Mouse (Mus musculus) heart, embryonic 10.5 days (tissue): ENCODE measurements around the gene Hpn. TPM values are rescaled to one million over a fixed set of nuclear protein-coding genes. Genes with fewer than 3 reads are reported as not detected.

ENCODE experiments used
- DNase-seq: peaks from one replicate; pipeline ENCODE4 v3.0.0-alpha.2; 2017; ENCODE audit warnings: low spot score
- H3K27ac ChIP-seq: fragments of 300-500 bp; sonication (generic); 2 replicates; pipeline ENCODE4 v1.5.1; 2016; ENCODE audit warnings: mild to moderate bottlenecking
- H3K27me3 ChIP-seq: fragments of 300-500 bp; sonication (generic); 2 replicates; pipeline ENCODE4 v1.6.1; 2016; ENCODE audit warnings: mild to moderate bottlenecking; ENCODE audit not compliant: poor library complexity, insufficient read depth, severe bottlenecking
- H3K36me3 ChIP-seq: fragments of 300-500 bp; sonication (generic); 2 replicates; pipeline ENCODE4 v1.6.1; 2016; ENCODE audit warnings: mild to moderate bottlenecking, moderate library complexity
- H3K4me1 ChIP-seq: fragments of 300-500 bp; sonication (generic); 2 replicates; pipeline ENCODE4 v1.6.1; 2016; ENCODE audit warnings: mild to moderate bottlenecking
- H3K4me3 ChIP-seq: fragments of 300-500 bp; sonication (generic); 2 replicates; pipeline ENCODE4 v1.5.1; 2016; ENCODE audit warnings: mild to moderate bottlenecking, moderate library complexity
- H3K9me3 ChIP-seq: fragments of 300-500 bp; sonication (generic); 2 replicates; pipeline ENCODE4 v1.6.1; 2016; ENCODE audit warnings: mild to moderate bottlenecking, moderate library complexity
- WGBS: fragments of 180-500 bp; shearing (Covaris S2); methylation state at CpG from one replicate; pipeline ENCODE4 v1.1.7; 2016; 5-methylcytosine and 5-hydroxymethylcytosine counted together
- polyA plus RNA-seq: library from polyadenylated mRNA; unstranded; fragments of >200 nt; fragmentation: Nextera tagmentation; extraction: Ambion mirVana; gene quantifications from 2 replicates; pipeline ENCODE4 v1.2.1, GENCODE M21; 2016

The Hpn gene
- polyA plus RNA-seq, 1 experiment from 2014 or later, result 15.0 TPM

DNA sequence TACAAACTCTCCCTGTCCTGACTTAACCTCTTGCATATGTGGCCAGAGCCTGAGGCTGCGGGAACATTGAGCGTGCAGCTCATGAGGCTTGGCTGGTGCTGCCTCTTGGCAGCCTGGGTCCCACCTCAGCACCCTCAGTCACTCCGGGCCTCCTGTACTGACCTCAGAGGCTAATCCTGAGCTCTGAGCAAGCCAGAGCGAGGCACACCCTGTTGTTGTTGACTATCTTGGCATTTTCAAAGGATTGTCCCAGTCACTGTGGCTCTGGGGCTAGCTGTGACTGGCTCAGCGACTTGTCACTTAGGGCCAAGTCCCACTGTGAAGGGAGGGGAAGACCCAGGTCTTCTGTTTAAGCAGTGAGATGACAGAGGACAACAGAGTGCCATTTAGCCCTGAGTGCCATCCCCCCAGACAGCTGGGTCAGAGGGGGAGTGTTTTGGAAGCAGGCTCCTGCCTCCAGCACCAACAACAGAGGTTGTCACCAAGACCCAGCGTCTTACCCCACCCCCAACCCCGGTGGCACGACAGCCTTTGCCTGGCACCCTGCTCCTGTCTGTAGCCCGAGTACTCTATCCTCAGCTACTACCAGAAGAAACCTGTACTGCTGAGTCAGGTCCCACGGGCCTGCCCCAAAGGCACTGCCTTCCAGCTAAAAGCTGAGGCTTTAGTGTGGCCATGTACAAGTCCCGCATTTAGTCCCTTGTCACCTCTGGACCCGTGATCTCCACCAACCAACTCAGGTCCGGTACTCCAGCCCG, 32.1 kb downstream of the Hpn start:
- WGBS, result 56% methylated on average over 14 of the region's 14 CpGs
- Histone ChIP-seq H3K4me3 (no peak overlapping the region), H3K36me3 (no peaks in the 10 kb centered on the region), H3K4me1 (peaks cover 19% of the 10 kb centered on the region; the same call in 1 of the 2 replicates), H3K9me3 (no peaks in the 10 kb centered on the region), H3K27me3 (no peaks in the 10 kb centered on the region), H3K27ac (peak overlapping the region; percentile 8; the same call in 1 of the 2 replicates)
- no peak for DNase-seq

DNA sequence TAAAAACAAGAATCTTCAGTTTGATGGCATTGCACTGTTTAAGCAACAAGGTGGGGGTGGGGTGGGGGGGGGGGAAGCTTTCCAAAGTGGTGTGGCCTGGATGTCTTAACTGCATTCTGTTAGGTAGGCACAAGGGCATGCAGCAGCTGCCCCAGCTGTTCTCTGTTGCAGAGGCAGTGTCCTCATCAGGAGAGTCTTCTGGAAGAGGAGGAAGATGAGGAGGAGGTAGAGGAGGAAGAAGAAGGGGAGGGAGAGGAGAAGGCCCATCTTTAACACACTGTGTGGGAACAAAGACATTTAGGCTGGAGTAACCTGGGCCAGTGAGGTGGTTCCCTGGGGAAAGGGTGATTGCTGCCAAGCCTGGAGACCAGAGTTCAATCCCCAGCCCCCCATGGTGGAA, 33.0 kb downstream of the Hpn start:
- H3K4me3 ChIP-seq, result no peak overlapping the region
- peaks cover 11% of the 10 kb centered on the region; the same call in 1 of the 2 replicates for H3K4me1 ChIP-seq
- DNase-seq, result no peak
- no peak overlapping the region for H3K27ac ChIP-seq
- no peaks in the 10 kb centered on the region for H3K9me3 ChIP-seq
- 0 out of 2 replicates have a peak, but pooled peaks cover 4% of the 10 kb centered on the region for H3K27me3 ChIP-seq
- no peaks in the 10 kb centered on the region for H3K36me3 ChIP-seq

DNA sequence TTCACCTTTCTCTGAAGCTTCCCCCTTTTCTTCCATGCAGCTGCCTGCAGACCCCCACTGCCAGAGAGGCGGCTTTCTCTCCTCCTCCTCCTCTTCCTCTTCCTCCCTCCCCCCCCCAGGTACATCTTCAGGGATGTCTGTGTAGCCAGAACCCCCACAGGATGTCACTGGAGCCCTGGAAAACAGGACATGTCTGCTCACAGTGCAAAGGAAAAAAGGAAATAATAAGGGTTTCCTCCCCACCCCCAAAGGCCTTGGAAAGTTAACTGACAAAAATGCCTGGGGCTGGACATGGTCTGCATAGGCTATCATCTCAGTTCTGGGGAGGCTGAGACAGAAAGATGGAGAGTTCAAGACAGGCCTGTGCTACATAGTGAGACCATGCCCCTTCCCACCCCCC, 34.0 kb downstream of the Hpn start:
- peaks cover 11% of the 10 kb centered on the region; the same call in 1 of the 2 replicates for H3K4me1 ChIP-seq
- no peak for DNase-seq
- WGBS, result 62% methylated on average over 1 of the region's 1 CpGs
- no peak overlapping the region for H3K27ac ChIP-seq
- peaks cover 4% of the 10 kb centered on the region; the same call in 1 of the 2 replicates for H3K27me3 ChIP-seq
- H3K36me3 ChIP-seq, result no peaks in the 10 kb centered on the region
- H3K9me3 ChIP-seq, result no peaks in the 10 kb centered on the region
- no peak overlapping the region for H3K4me3 ChIP-seq

DNA sequence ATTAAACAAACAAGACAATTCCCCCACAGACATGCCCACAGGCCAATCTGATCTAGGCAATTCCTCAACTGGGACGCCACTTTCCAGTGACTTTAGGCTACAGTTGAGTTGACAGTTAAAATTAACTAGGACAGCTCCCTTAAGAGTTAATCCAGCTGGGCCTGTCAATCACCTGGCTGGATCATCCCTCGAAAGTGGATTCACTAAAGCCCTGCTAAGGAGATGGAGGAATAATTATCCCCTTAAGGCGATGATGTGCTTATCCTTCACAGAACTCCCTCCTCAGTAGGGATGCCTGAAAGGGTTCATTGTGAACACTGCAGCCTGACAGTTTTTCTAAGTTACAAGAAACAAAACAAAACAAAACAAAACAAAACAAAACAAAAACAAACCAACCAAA, 34.5 kb downstream of the Hpn start:
- 59% methylated on average over 3 of the region's 3 CpGs for WGBS
- no peak for DNase-seq
- no peak overlapping the region for H3K4me3 ChIP-seq
- H3K27ac ChIP-seq, result no peak overlapping the region
- peaks cover 4% of the 10 kb centered on the region; the same call in 1 of the 2 replicates for H3K27me3 ChIP-seq
- H3K4me1 ChIP-seq, result peaks cover 11% of the 10 kb centered on the region; the same call in 1 of the 2 replicates
- H3K9me3 ChIP-seq, result no peaks in the 10 kb centered on the region
- H3K36me3 ChIP-seq, result no peaks in the 10 kb centered on the region

DNA sequence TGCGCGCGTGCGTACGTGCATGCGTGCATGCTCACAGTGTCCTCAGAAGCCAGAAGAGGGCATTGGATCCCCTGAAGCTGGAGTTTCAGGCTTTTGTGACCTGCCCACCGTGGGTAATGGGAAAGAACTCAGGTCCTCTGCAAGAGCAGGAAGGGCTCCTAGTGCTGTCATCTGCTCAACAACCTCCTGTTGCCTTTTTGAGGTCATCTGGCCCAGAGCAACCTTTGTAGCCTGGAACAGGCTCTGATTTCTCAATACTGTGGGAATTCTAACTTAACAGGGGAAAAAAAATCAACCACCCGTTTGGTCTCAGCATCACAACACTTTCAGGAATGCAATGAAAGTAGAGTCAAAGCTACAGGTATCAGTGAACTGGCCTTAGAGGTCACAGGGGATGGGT, 35.4 kb downstream of the Hpn start:
- DNase-seq, result no peak
- H3K27ac ChIP-seq, result no peak overlapping the region
- no peak overlapping the region for H3K4me3 ChIP-seq
- H3K27me3 ChIP-seq, result peaks cover 4% of the 10 kb centered on the region; the same call in 1 of the 2 replicates
- no peaks in the 10 kb centered on the region for H3K9me3 ChIP-seq
- WGBS, result 86% methylated on average over 8 of the region's 8 CpGs
- peaks cover 5% of the 10 kb centered on the region; the same call in 1 of the 2 replicates for H3K4me1 ChIP-seq
- no peaks in the 10 kb centered on the region for H3K36me3 ChIP-seq

DNA sequence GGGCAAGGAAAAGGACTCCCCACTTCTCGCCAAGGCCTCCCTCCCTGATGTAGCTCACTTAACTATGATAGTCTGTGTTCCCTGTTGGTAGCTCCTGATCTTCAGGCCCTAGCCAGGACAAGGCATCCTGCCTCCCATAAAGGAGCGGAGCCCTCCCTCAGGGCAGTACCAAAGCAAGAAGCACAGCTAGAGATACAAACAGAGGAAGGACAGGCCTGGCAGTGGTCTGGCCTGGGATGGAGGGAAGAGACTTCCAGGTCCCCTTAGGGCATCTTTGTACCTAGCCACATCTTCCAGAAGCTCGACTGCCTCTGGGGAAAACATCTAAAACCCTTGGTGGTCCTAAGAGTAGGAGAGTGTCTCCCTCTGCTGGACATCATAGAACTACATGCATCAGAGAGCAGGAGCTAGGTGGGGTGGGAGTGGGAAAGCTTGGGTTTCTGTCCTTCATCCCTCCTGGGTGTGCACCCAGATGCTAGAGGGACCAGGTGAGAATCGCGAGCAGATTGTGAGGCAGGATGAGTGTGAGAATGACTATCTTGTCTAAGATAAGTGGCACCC, 37.1 kb downstream of the Hpn start:
- Histone ChIP-seq H3K4me1 (0 out of 2 replicates have a peak, but pooled peaks cover 4% of the 10 kb centered on the region), H3K9me3 (no peaks in the 10 kb centered on the region), H3K27me3 (peaks cover 4% of the 10 kb centered on the region; the same call in 1 of the 2 replicates), H3K36me3 (no peaks in the 10 kb centered on the region), H3K27ac (no peak overlapping the region), H3K4me3 (no peak overlapping the region)
- whole genome bisulfite sequencing, result 33% methylated on average over 5 of the region's 5 CpGs
- DNase-seq, result no peak

DNA sequence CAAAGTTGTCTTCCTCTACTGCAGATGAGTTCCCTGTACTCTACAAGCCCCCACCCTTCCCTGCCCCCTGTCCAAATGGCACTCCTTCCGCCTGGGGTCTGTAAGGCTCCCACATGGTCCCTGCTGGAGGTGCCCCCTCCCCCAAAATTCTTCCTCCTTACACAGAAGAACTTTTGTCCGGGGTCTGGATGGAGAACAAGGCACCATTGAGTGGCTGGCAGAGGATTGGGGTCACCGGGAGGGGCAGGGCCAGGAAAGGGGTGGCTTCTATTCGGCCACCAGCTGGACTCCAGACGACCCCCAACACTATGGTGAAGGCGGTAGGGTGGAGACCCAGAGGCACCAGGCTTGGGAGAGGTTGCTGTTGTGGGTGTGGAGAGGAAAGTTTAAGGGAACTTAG, 37.6 kb downstream of the Hpn start:
- 59% methylated on average over 6 of the region's 6 CpGs for WGBS
- H3K36me3 ChIP-seq, result no peaks in the 10 kb centered on the region
- no peaks in the 10 kb centered on the region for H3K9me3 ChIP-seq

DNA sequence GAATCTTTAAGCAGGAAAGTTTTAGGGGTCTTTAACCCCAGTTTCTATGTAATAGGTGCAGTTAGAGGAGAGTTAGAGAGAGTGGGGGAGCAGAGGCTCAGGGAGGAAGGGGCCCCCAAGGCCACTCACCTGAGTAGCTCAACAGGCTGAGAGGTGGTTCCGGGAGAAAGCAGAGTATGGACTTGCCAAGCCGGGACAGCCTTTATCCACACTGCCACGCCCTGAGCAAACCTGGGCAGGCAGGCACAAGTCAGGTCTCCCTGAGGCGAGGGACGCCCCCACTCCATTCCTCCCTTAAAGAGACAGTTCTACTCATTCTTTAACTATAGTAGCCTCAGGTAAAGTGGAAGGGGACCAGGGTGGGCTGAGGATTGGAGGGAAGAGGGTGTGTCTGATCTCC, 38.6 kb downstream of the Hpn start, which contains the start of gene Fxyd3:
Fxyd3 (minus strand) TSS at position 213 of the 400 bp plus-strand sequence.
- no peak within 1 kb of the TSS for H3K27ac ChIP-seq
- no peak for DNase-seq
- no peaks in the 10 kb centered on the region for H3K36me3 ChIP-seq
- H3K27me3 ChIP-seq, result peaks cover 4% of the 10 kb centered on the region; the same call in 1 of the 2 replicates
- no peaks in the 10 kb centered on the region for H3K9me3 ChIP-seq
- 0 out of 2 replicates have a peak, but pooled peaks cover 3% of the 10 kb centered on the region for H3K4me1 ChIP-seq
- WGBS, result 44% methylated on average over 5 of the region's 5 CpGs
- H3K4me3 ChIP-seq, result no peak within 1 kb of the TSS

More for the DNA sequence above, 37.6 kb downstream of the Hpn start:
- H3K27me3 ChIP-seq, result peaks cover 4% of the 10 kb centered on the region; the same call in 1 of the 2 replicates
- DNase-seq, result no peak
- H3K4me1 ChIP-seq, result 0 out of 2 replicates have a peak, but pooled peaks cover under 1% of the 10 kb centered on the region
- no peak overlapping the region for H3K4me3 ChIP-seq
- H3K27ac ChIP-seq, result no peak overlapping the region

DNA sequence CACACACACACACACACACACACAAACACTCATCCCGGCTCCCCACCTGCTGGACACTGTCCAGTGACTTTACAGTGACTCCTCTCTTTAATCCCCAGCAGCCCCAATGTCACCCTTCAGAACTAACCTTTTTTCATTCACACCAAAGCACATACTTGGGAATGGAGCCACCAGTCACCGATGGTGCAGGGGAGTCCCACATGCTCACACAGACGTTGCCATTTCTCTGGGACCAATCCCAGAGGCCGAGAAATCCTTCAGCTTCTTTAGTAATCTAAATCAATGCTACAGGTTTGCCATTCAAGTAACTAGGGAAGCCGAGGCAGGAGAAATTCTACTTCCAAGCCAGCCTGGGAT, 40.4 kb downstream of the Hpn start:
- H3K4me3 ChIP-seq, result no peak overlapping the region
- no peaks in the 10 kb centered on the region for H3K36me3 ChIP-seq
- 78% methylated on average over 5 of the region's 5 CpGs for WGBS
- H3K27ac ChIP-seq, result no peak overlapping the region
- H3K27me3 ChIP-seq, result peaks cover 8% of the 10 kb centered on the region; the same call in 1 of the 2 replicates
- H3K9me3 ChIP-seq, result no peaks in the 10 kb centered on the region
- H3K4me1 ChIP-seq, result 0 out of 2 replicates have a peak, but pooled peaks cover 7% of the 10 kb centered on the region
- DNase-seq, result no peak

DNA sequence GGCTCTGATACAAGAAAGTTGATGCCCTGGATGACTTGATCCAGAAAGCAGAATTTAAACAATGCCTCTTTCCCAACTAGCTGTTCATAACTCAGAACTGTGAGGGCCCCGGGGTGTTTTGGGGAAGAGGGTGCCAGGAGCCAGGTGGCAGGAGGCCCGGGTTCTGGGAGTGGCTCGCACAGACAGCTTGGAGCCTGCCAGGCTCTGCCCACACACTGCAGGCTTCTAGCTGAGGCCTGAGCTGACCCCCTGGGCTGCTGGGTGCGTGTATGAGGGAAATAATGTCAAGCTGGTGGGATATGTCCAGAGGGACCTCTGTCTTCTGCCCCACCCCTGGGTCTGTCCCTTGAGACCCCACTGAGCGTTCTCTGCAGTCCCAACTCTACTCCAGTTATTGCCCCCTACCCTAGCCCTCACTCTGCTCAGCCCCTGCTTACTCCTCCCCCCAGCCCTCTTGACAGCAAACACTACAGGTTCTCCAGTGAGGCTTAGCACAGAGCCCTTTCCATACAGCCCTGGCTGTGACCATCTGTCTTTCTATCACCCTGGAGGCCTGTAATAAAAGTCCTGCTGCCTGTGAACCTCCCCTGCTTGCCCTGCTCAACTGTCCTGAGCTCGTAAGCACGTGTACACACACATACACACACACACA, 40.9 kb downstream of the Hpn start:
- DNase-seq, result no peak
- Histone ChIP-seq H3K27ac (no peak overlapping the region), H3K27me3 (peaks cover 12% of the 10 kb centered on the region; the same call in 1 of the 2 replicates), H3K4me1 (0 out of 2 replicates have a peak, but pooled peaks cover 7% of the 10 kb centered on the region), H3K9me3 (no peaks in the 10 kb centered on the region), H3K4me3 (no peak overlapping the region), H3K36me3 (no peaks in the 10 kb centered on the region)
- WGBS, result 70% methylated on average over 7 of the region's 7 CpGs

DNA sequence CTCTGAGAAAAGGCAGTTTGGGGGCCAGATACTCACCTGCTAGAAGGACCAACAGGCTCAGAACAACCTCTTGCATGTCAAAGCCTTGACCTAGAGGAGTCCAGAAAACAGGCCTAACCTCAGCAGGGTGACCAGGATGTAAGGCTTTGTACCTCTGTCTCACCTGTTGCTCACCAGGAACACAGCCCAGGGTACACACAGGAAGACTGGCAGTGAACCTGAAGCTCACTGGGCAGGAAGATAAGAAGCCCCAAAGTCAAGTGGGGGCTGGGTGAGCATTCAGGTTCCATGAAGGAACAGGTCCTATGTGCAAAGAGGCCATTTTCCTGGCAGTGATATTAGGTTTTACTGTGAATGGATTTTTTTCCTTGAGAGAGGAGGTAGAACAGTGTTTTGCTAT, 41.5 kb downstream of the Hpn start:
- Histone ChIP-seq H3K27me3 (peaks cover 18% of the 10 kb centered on the region; the same call in 1 of the 2 replicates), H3K4me1 (0 out of 2 replicates have a peak, but pooled peaks cover 7% of the 10 kb centered on the region), H3K36me3 (no peaks in the 10 kb centered on the region), H3K27ac (no peak overlapping the region), H3K9me3 (no peaks in the 10 kb centered on the region), H3K4me3 (no peak overlapping the region)
- DNase-seq, result no peak

DNA sequence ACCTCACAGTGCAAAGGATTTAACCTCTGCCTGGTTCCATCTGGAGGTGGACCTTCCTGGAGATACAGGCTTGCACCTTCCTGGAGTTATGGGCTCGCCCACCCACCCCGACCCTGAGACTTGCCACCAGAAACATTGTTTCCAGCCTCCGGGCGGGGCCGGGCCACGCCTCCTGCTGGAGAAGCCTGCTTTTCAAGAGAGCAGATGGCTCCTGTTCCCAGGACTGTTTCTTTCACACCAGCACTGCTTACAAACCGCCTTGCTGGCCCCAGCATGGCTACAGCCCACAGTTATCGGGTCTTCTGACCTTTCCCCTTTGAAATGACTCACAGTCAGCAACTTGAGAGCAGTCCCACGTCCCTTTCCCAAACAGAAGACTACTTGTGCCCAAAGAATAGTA, 42.8 kb downstream of the Hpn start:
- DNase-seq, result no peak
- no peaks in the 10 kb centered on the region for H3K36me3 ChIP-seq
- no peaks in the 10 kb centered on the region for H3K9me3 ChIP-seq
- H3K27me3 ChIP-seq, result peaks cover 19% of the 10 kb centered on the region
- H3K4me1 ChIP-seq, result peaks cover 8% of the 10 kb centered on the region
- no peak overlapping the region for H3K27ac ChIP-seq
- no peak overlapping the region for H3K4me3 ChIP-seq
- 52% methylated on average over 9 of the region's 9 CpGs for WGBS

DNA sequence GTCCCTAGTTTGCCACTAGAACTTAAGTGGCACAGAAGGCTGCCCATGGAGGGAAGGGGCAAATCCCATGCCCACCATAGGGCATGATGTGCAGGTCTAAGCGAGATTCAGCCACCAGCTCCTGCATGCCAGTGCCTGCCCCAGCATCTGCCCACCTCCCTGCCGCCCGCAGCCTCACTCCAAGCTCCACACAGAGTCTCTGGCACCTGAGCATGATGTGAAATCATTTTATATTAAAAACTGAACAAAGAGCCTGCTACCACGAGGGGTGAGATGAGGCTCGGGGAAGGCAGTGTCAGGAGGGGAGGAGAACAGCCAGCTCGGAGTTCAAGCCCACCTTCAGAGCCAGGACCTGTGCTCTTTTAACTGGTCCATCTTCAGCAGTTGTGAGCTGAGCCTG, 44.8 kb downstream of the Hpn start:
- H3K9me3 ChIP-seq, result no peaks in the 10 kb centered on the region
- WGBS, result 72% methylated on average over 6 of the region's 6 CpGs

More for the DNA sequence above, 44.8 kb downstream of the Hpn start:
- Histone ChIP-seq H3K36me3 (no peaks in the 10 kb centered on the region), H3K27ac (no peak overlapping the region), H3K27me3 (peaks cover 22% of the 10 kb centered on the region), H3K4me1 (peaks cover 12% of the 10 kb centered on the region), H3K4me3 (no peak overlapping the region)
- no peak for DNase-seq
